Mouse (Mus musculus): Measurements from ENCODE around the gene Tmem248.
"Not testable (repeated sequence)": the region's sequence is repeated elsewhere in the genome, so short reads cannot be mapped to it uniquely, and the experiment has no call there.

Tmem248 gene

GRCm38 (mm10) chr5:130203948-130204347, 12.9 kb upstream of the Tmem248 start:
- no peak for DNase-seq (ENCODE audit: low spot score)

GRCm38 (mm10) chr5:130204560-130204959, 12.3 kb upstream of the Tmem248 start:
- no peak for DNase-seq (ENCODE audit: low spot score)

DNA sequence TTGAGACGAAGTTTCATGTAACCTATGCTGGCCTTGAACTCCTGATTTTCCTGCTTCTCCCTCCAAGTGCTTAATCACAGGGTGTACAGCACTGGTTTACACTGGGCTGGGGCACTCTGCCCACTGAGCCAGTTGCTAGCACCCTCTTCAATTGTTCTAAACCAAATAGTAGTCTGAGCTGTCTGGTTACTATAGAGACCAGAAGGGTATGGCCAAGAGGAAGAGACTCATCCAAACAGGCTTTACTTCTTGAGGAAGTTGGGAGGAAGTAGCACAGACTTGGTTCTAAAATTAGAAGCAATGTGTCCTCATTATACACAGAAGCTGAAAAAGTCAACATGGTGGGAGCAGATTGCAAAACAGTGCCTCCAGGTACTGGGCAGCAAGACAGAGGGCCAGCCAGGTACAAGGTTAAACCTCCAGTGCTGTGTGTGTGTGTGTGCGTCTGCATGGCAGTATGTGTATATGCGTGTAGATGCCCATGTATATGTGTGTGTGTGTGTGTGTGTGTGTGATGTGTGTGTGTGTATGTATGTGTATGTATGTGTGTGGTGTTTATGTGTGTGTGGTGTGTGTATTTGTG, 11.3 kb upstream of the Tmem248 start:
- no peak for DNase-seq (ENCODE audit: low spot score)

- DNase-seq (ENCODE audit: low spot score) = no peak
Measured at GRCm38 (mm10) chr5:130207299-130207698, 9.6 kb upstream of the Tmem248 start.

DNA sequence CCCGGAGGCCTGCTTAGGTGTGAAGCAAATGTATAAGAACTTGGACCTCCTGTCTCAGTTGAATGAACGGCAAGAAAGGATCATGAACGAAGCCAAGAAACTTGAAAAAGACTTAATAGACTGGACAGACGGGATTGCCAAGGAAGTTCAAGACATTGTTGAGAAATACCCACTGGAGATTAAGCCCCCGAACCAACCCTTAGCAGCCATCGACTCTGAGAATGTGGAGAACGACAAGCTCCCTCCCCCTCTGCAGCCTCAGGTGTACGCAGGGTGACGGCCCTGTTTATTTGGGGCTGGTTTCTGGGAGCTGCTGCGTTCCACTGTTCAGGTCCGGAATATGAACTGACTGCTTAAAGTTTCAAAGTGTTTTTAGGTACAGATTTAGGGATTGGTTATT, 3.9 kb upstream of the Tmem248 start:
- DNase-seq (ENCODE audit: low spot score) = no peak

- DNase-seq (ENCODE audit: low spot score) = no peak
Measured at GRCm38 (mm10) chr5:130217406-130217805, 525 bp downstream of the Tmem248 start.

GRCm38 (mm10) chr5:130218336-130218735, 1.5 kb downstream of the Tmem248 start:
- no peak for DNase-seq (ENCODE audit: low spot score)

GRCm38 (mm10) chr5:130221316-130221715, 4.4 kb downstream of the Tmem248 start:
- no peak for DNase-seq (ENCODE audit: low spot score)

- no peak for DNase-seq (ENCODE audit: low spot score)
Measured at GRCm38 (mm10) chr5:130221760-130222145, 4.9 kb downstream of the Tmem248 start.

DNA sequence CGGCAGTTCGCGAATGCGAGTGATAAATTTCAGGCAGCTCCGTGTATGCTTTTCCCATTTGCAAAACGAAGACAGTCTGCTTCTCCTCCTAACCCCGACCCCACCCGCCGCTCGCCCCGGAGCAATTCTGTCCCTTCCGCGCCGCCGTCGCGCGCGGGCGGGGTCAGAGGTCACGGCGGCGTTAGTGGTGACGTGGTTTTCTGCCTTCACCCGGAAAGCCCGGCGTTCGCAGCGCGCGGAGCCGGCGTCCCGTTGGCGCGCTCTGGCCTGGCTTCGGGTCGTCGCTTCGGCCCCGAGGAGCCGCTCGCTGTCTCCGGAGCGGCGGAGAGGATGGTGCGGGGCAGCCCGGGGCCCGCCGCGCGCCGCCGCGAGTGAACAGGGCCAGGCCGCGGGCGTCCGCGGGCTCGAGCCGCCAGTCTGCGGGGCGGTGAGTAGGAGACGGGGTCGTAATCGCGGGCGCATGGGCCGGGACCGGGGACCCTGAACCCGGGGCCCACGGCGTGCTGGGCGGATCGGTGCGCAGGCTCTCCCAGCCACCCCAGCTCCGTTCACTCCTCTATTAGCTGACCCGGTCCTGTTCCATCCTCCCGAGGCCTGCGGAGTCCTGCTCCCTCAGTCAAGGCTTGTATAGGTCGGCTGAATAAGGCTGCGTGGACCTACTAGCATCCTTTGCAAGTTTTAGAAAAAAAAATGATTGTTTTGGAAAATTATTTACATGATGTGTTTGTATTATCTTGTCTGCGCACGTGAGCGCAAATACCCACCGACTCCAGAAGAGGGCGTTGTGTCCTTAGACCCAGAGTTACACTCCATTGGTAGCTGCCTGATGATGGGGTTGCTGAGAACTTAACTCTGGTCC, 5.5 kb downstream of the Tmem248 start:
- DNase-seq (ENCODE audit: low spot score) = peak; percentile 96

DNA sequence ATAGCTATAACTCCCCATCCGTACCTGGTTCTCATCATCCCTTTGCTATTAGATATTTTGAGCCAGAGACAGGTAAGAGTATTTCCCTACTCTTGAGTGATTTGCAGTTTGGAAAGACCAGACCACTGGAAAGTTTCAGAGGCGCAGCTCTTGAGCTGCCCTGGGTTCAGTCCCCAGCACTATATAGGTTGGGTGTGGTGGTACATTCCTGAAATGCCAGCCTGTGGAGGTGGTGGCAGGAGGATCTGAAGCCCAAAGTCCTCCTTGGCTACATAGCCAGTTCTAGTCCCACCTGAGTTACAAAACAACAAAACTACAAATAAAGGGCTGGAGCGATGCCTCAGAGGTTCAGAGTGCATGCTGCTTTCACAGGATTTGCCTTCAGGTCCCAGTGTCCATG, 9.9 kb downstream of the Tmem248 start:
- no peak for DNase-seq (ENCODE audit: low spot score)

DNA sequence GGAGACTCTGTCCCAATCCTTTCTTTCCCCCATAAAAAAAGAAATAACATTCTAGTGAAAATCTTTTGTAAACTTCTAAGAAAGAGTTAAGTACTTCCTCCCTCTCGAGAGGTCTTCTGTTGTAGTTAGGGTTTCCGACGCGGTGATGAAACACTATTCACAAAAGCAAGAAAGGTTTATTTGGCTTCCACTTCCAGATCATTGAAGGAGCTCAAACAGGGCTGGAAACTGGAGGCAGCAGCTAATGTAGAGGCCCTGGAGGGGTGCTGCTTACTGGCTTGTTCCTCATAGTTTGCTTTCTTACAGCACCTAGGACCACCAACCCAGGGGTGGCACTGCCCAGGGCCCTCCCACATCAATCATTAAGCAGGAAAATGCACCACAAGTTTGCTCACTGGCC, 11.2 kb downstream of the Tmem248 start:
- DNase-seq (ENCODE audit: low spot score) = no peak

DNA sequence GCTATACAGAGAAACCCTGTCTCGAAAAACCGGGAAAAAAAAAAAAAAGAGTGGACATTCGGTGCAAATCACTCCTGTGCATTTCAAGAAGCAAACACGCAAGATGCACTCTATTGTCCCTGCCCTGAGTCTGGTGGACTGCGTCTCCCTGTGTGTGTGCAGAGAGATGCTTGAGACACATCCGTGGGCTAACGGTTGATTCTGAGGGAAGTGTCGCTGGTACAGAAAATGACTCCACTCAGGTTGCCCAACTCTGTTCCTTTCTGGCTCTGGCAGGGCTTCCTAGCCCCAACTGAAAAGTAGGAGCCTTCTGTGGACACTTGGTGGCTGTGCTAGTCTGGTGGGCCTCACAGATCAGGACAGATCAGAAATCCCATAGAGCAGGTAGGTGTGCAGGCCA, 19.4 kb downstream of the Tmem248 start:
- DNase-seq (ENCODE audit: low spot score) = no peak

- DNase-seq (ENCODE audit: low spot score) = no peak
Measured at GRCm38 (mm10) chr5:130239236-130239635, 22.4 kb downstream of the Tmem248 start.

DNA sequence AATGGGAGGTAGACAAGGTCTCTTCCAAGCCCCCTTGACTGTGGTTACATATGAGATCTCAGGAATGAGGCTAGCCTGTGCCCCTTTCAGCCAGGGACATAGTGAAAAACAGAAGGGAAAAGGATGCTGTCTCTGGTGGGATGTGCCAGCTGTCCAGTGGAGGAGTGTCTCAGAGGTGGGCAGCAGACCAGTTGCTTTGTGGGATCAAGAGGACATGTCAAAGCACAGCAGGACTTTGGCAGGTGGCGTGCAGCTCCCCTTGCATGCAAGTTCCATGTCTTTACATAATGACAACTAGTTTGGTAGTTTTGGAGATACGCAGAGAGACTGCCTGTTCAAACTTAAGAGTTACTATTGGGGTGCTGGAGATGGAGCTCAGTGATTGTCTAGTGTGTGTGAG, 23.0 kb downstream of the Tmem248 start:
- no peak for DNase-seq (ENCODE audit: low spot score)

DNA sequence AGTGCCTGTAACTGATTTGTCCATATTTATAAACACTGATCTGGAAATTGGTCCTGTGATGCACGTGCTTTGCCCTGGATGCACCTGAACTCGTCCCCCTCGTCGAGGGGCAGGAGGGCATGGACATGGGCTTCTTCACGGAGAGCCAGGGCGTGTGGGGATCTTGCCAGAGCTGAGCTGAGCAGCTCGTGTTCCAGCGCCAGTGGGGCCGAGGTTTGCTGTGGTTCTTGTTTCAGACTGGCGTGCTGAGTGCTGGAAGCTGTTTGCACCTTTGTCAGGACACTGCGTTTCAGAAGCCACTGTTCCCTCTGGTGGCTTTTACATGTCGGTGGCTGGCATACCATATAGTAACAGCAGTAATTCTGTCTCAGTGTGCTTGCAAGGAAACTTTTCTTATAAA, 24.5 kb downstream of the Tmem248 start:
- DNase-seq (ENCODE audit: low spot score) = no peak

GRCm38 (mm10) chr5:130247823-130248222, 30.9 kb downstream of the Tmem248 start:
- no peak for DNase-seq (ENCODE audit: low spot score)

DNA sequence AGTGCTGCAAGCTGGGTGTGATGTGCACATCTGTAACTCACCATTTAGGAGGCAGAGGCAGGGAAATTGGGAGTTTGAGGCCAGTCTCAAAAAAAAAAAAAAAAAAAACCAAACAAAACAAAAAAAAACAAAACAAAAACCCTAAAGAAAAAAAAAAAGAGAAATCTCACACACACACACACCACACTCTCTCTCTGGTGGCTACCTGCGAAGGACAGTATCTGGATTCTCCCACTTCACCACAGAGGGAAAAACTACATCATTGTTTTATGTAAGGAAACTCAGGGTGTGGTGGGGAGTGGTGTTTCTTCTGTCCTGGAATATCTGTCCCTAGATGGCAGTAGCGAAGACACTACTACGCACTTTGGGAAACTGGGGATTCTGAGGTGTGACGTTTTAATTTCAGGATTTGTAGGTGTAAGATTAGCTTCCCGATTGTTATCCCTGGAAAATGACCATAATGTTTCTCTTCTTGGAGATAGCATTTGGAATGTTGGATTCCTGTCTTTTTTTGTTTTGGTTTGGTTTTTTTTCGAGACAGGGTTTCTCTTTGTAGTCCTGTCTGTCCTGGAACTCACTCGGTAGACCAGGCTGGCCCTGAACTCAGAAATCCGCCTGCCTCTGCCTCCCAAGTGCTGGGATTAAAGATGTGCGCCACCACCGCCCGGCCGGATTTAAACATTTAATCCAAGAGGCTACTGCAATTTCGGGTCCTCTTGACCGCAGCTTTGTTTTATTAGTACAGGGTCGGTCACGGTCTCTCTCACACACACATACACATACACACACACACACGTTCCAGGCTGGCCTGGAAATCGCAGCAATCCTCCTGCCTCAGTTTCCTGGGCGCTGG, 37.5 kb downstream of the Tmem248 start:
- DNase-seq (ENCODE audit: low spot score) = no peak

DNA sequence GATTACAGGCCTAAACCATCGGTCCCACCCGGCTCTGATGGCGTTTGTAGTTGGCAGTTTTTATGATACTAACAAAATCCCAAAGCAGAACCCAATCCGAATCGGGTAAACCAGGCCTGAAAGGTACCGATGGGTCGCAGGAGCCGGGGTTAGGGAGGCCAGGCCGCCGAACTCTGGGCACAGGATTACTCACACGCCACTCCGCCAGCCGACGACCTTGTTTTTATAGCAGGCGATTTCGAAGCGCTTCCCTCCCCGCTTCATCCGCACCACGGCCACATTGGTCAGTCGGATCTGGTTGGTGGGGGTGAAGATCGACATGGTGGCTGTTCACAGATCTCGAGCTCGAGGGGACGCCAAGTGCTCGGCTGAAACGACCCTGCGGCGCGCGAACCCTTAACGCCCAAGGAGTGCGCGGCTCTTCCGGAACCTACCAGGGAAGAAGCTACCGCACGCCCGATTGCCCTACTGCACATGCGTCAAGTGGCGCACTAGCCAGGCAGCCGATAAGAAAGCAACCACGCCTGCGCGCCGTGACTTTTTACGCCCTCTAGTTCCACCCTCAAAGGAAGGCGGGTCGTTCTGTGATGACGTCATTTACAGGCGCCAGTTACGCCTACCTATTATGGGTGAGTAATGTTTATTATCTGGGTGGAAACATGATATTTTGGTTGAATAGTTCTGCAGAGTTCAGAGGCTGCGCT, 38.3 kb downstream of the Tmem248 start, which contains the start of the genes Sbds and Tyw1:
Gene Sbds (minus strand): TSS at position 514 of the 704 bp plus-strand sequence.
Gene Tyw1 (plus strand): TSS at position 603 of the 704 bp plus-strand sequence.
- DNase-seq (ENCODE audit: low spot score) = peak; percentile 96

- DNase-seq (ENCODE audit: low spot score) = not testable (repeated sequence)
Measured at GRCm38 (mm10) chr5:130255799-130256525, 39.1 kb downstream of the Tmem248 start.

GRCm38 (mm10) chr5:130256678-130257271, 39.9 kb downstream of the Tmem248 start:
- DNase-seq (ENCODE audit: low spot score) = peak; percentile 88
